18 mouse cellular contexts compared by ENCODE assay signal in the genomic region with DNA sequence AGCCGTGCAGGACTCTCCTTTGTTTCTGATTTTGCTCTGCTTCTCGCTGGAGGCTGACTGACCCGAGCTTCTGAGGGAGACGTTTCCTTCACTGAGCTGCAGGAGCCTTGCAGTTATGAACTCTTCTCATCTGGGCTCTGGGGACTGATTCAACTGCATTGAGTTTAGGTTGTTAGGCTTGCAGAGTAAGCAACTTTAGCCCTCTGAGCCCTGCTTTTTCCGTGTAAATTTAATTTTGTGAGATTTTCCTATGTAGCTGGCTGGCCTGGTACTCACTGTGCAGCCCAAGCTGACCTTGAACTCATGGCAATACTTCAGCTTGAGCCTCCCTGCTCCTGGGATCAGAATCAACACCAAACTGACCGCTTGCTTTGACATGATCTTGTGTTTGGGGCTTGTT. TPM values are rescaled to one million over a fixed set of nuclear protein-coding genes. Genes with fewer than 3 reads are reported as not detected.
"Had no signal": no experiment of that assay in that cellular context is flagged by ENCODE, and none has a peak within 500 bp of the region (broad histone marks: within the 10 kb centered on the region; RNA-seq: fewer than 3 reads in every experiment).

No protein-coding gene starts in this region.

- H3K4me2 ChIP-seq: liver, embryonic 13.5 days; midbrain, embryonic 13.5 days had no signal

- H3K4me3 ChIP-seq: liver, embryonic 13.5 days; midbrain, embryonic 13.5 days; myocyte had no signal

- H3K9me3 ChIP-seq: liver, embryonic 13.5 days; midbrain, embryonic 13.5 days had no signal

- H3K9ac ChIP-seq: liver, embryonic 13.5 days; midbrain, embryonic 13.5 days had no signal

- ATAC-seq: midbrain, embryonic 13.5 days; midbrain, embryonic 16.5 days had no signal

- H3K36me3 ChIP-seq: liver, embryonic 13.5 days; midbrain, embryonic 13.5 days had no signal

- H3K27me3 ChIP-seq: midbrain, embryonic 13.5 days had no signal

- H3K27ac ChIP-seq: liver, embryonic 13.5 days; midbrain, embryonic 13.5 days had no signal

- DNase-seq: kidney, adult 18-20 months; kidney, adult 9 months; kidney, postnatal 14 days; kidney, postnatal 4 days; left cerebral cortex, postnatal 4 days; liver, embryonic 13.5 days; lung, adult 2 months; lung, postnatal 14 days; lung, postnatal 4 days; thymus, adult 18-20 months; thymus, postnatal 36 days had no signal

RNA-seq across cellular contexts. Expression of a gene that starts 4.9 kb away (rescaled TPM):
- total RNA-seq: liver, adult 2 months; megakaryocyte progenitor cell, adult 5-6 weeks; megakaryocyte-erythroid progenitor cell, adult 5-6 weeks had no signal
- polyA plus RNA-seq: testis, adult 2 months had no signal
